Mouse (Mus musculus) liver, embryonic 15.5 days (tissue): ENCODE data around the gene Ksr2. TPM values are rescaled to one million over a fixed set of nuclear protein-coding genes. Genes with fewer than 3 reads are reported as not detected.
"Not testable (repeated sequence)": the region's sequence is repeated elsewhere in the genome, so short reads cannot be mapped to it uniquely, and the experiment has no call there.

ENCODE experiments used
- ATAC-seq: fragments of 200-750 bp; cut with Nextera tagmentation; 2 replicates; pipeline ENCODE4 v1.8.0; 2017; ENCODE audit warnings: moderate number of reproducible peaks, mild to moderate bottlenecking, moderate library complexity; ENCODE audit not compliant: insufficient read depth
- H3K27ac ChIP-seq: fragments of 300-500 bp; sonication (generic); replicated peaks from 2 replicates; pipeline ENCODE4 v1.5.1; 2015; ENCODE audit warnings: mild to moderate bottlenecking, inconsistent platforms
- H3K27me3 ChIP-seq: fragments of 300-500 bp; sonication (generic); 2 replicates; pipeline ENCODE4 v1.6.1; 2015; ENCODE audit warnings: mild to moderate bottlenecking, inconsistent platforms
- H3K36me3 ChIP-seq: fragments of 300-500 bp; sonication (generic); replicated peaks from 2 replicates; pipeline ENCODE4 v1.6.1; 2015; ENCODE audit warnings: moderate library complexity, mild to moderate bottlenecking, inconsistent platforms
- H3K4me1 ChIP-seq: fragments of 300-500 bp; sonication (generic); replicated peaks from 2 replicates; pipeline ENCODE4 v1.6.1; 2015; ENCODE audit warnings: inconsistent platforms
- H3K4me2 ChIP-seq: fragments of 300-500 bp; sonication (generic); 2 replicates; pipeline ENCODE4 v1.6.1; 2015; ENCODE audit warnings: moderate library complexity, mild to moderate bottlenecking, inconsistent platforms
- H3K4me3 ChIP-seq: fragments of 300-500 bp; sonication (generic); replicated peaks from 2 replicates; pipeline ENCODE4 v1.5.1; 2015; ENCODE audit warnings: mild to moderate bottlenecking, inconsistent platforms
- H3K9ac ChIP-seq: fragments of 300-500 bp; sonication (generic); 2 replicates; pipeline ENCODE4 v1.6.1; 2015; ENCODE audit warnings: moderate library complexity, mild to moderate bottlenecking, inconsistent platforms
- H3K9me3 ChIP-seq: fragments of 300-500 bp; sonication (generic); replicated peaks from 2 replicates; pipeline ENCODE4 v1.6.1; 2016; ENCODE audit warnings: inconsistent platforms
- WGBS: fragments of 180-500 bp; shearing (Covaris S2); methylation state at CpG from one replicate; pipeline ENCODE4 v1.1.7; 2015; ENCODE audit warnings: mixed read lengths; ENCODE audit not compliant: insufficient replicate concordance; 5-methylcytosine and 5-hydroxymethylcytosine counted together
- polyA plus RNA-seq: library from polyadenylated mRNA; unstranded; fragments of >200 nt; fragmentation: Nextera tagmentation; extraction: Ambion mirVana; gene quantifications from 2 replicates; pipeline ENCODE4 v1.2.1, GENCODE M21; 2015

The Ksr2 gene
- polyA plus RNA-seq, 1 experiment from 2014 or later, result 0.10 TPM

DNA sequence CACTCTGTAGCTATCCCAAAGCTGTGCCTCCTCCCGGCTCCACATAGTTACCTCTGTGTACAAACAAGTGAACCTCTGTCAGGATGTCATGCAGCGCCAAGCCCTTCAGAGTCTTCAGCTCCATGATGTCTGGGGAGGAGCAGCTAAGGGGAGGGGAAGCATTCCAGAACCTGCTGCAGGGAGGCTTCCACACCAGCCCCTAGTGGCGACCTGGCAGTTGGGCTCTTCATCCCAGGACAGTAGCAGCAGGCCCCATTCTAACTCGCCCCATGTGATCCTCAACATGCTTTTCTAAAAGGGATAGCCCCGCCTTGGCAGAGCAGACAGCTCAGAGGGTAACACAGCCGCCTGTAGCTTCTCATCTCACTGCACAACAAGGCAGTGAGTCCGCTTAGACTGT lies 32.0 kb upstream of the Ksr2 start:
- H3K27me3 ChIP-seq, result no peaks in the 10 kb centered on the region
- H3K4me3 ChIP-seq, result no peak overlapping the region
- H3K9me3 ChIP-seq, result no peaks in the 10 kb centered on the region
- no peak overlapping the region for H3K27ac ChIP-seq
- H3K4me2 ChIP-seq, result no peak overlapping the region
- 76% methylated on average over 7 of the region's 7 CpGs for WGBS
- no peak for ATAC-seq
- peaks cover 95% of the 10 kb centered on the region for H3K36me3 ChIP-seq
- no peaks in the 10 kb centered on the region for H3K4me1 ChIP-seq
- no peak overlapping the region for H3K9ac ChIP-seq

DNA sequence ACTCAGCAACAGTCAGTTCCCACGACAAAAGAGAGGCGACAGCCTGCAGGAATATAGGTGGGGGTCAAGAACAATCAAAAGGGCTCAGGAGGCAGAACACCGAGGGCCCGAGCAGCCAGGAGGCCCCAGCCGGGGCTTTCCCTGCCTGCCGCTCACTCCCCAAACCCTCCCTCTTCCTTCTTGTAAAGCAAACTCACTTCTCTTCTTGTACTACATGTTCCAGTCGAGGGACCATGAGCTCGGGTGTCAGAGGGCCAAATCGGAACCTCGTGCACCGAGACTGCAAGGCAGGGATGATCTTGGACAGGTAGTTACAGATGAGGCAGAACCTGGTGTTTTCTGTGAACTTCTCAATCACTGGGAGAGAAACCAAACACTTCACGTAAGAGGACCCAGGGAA lies 30.6 kb upstream of the Ksr2 start:
- Histone ChIP-seq H3K4me1 (peaks cover 11% of the 10 kb centered on the region), H3K9ac (no peak overlapping the region), H3K36me3 (peaks cover 84% of the 10 kb centered on the region), H3K27me3 (no peaks in the 10 kb centered on the region), H3K9me3 (no peaks in the 10 kb centered on the region), H3K4me3 (no peak overlapping the region), H3K4me2 (no peak overlapping the region), H3K27ac (no peak overlapping the region)
- 71% methylated on average over 12 of the region's 12 CpGs for WGBS
- ATAC-seq, result no peak

DNA sequence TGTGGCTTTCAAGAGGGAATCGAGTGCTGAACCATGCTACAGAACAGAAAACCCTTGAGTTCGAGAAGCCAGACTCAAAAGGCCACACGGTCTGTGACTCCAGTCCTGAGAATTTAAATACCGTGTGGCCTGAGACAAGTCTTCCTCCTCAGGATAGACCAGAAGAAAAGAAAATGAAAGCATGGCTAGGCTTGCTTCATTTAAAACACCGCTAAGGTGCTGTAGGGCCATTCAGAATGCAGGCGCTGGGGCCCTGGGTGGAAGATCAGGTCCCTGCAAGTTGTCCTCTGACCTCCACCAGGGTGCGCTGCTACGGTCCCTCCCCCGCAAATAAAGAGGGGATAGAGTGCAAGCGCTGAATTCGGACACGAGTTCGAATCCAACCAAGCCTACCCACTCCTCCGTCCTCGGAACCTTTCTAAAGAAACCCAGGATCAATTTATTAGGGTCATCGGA lies 25.5 kb upstream of the Ksr2 start:
- Histone ChIP-seq H3K4me1 (peaks cover 22% of the 10 kb centered on the region), H3K36me3 (peaks cover 35% of the 10 kb centered on the region), H3K9ac (peak overlapping the region; percentile 84), H3K27me3 (no peaks in the 10 kb centered on the region), H3K9me3 (no peaks in the 10 kb centered on the region), H3K4me3 (peak overlapping the region; percentile 91), H3K4me2 (peak overlapping the region; percentile 87), H3K27ac (peak overlapping the region; percentile 72)
- 6% methylated on average over 16 of the region's 16 CpGs for WGBS
- peak; percentile 76 for ATAC-seq

DNA sequence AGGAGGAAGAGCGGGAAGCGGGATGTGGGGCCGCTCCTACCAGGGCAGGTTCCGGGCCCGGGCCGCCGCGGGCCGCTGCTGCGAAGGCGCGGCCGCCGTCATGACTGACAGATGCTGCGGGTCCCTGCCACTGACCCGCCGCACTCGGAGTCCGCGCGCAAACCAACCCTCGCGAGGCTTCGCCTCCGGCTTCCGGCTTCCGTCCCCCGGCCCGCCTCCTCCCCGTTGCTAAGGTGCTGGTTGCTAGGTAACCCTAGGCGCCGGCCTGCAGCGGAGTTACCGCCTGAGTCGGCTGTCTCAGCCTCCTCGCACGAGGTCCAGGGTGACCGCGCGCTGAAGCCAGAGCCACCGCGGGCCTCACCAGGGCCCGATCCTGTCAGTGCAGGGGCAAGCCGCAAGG lies 24.9 kb upstream of the Ksr2 start, which contains the start of gene Rfc5:
Gene Rfc5, minus strand, starts transcription at position 171 of the 400 bp plus-strand sequence.
- Histone ChIP-seq H3K36me3 (peaks cover 29% of the 10 kb centered on the region), H3K27ac (peak within 1 kb of the TSS; percentile 72), H3K4me3 (peak within 1 kb of the TSS; percentile 91), H3K4me1 (peaks cover 22% of the 10 kb centered on the region), H3K27me3 (no peaks in the 10 kb centered on the region), H3K9me3 (no peaks in the 10 kb centered on the region), H3K4me2 (peak within 1 kb of the TSS; percentile 87), H3K9ac (peak within 1 kb of the TSS; percentile 84)
- under 1% methylated on average over 43 of the region's 44 CpGs for WGBS
- ATAC-seq, result peak; percentile 94

DNA sequence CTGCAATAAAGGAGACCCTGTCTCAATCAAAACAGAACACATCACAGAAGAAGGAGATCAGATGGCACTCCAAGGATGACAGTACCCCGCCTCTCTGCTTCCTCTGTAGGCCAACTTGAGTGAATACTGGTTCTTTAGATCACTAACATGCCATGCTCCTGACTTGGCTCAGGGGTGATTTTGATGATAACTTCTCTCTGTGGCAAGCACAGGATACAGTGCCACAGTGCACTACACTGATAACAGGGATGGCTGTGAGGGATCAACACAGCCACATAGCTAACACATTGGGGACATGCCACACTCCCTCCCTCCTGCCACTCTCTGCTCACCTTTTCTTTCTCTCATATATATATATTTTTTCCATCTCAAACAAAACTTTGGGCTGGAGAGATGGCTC lies 22.9 kb upstream of the Ksr2 start:
- Histone ChIP-seq H3K36me3 (peaks cover 9% of the 10 kb centered on the region), H3K9me3 (no peaks in the 10 kb centered on the region), H3K27ac (no peak overlapping the region), H3K4me2 (no peak overlapping the region), H3K9ac (no peak overlapping the region), H3K4me3 (no peak overlapping the region), H3K4me1 (peaks cover 22% of the 10 kb centered on the region), H3K27me3 (no peaks in the 10 kb centered on the region)
- ATAC-seq, result no peak
- 58% methylated on average over 1 of the region's 1 CpGs for WGBS

DNA sequence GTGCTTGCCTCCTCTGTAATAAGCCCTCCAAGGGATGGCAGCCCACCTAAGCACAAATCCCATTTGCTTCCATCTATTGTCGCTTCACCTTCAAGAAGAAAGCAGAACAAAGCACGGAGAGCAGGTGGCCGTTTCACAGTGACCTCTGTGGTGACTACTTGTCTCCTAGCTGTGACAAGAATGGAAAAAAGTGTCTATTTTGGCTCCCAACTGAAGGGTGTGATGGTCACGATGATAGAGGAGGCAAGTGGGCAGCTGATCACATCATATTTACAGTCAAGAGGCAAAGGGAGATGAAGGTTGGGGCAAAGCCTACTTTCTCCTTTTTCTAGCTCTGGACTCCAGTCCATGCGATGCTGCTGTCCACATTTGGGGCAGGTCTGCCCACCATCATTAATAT lies 18.0 kb upstream of the Ksr2 start:
- Histone ChIP-seq H3K9ac (no peak overlapping the region), H3K9me3 (no peaks in the 10 kb centered on the region), H3K4me1 (peaks cover 11% of the 10 kb centered on the region), H3K36me3 (no peaks in the 10 kb centered on the region), H3K27ac (no peak overlapping the region), H3K27me3 (no peaks in the 10 kb centered on the region), H3K4me2 (no peak overlapping the region), H3K4me3 (no peak overlapping the region)
- 70% methylated on average over 5 of the region's 5 CpGs for WGBS
- ATAC-seq, result no peak

DNA sequence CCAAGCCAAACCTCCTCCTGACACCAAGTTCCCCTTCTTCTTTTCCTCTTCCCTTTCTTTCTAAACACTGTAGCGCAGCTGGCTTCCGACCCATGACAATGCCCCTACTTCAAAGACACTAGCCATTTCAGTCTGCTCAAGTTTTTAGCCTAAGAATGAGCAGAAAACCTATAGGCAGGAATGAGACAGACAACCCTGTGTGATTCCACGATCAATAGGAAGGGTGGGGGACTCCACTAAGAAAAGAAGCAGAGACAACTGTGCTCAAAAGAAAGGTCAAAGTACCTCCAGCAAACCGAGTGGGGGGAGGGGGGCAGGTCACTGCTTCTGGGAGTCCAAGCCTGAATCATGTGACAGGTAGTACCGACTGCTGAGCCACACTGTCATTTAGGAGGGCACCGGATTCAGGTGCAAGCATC lies 17.2 kb upstream of the Ksr2 start:
- no peak overlapping the region for H3K27ac ChIP-seq

DNA sequence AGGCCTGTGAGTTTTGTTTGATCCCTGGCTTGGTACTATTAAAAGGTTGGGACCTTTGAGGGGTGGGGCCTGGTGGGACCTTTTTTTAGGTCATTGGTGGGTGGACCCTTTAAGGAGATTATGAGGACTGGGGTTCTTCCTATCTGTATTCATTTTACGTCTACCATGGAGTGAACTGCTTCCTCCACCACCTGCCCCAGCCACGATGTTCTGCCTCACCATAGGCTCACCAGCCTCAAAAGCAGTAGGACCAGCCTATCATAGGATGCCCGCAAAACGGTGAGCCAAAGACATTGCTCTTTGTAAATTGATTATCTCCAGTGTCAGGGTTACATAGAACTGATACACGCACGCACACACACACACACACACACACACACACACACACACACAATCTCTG lies 16.4 kb upstream of the Ksr2 start:
- Histone ChIP-seq H3K4me3 (no peak overlapping the region), H3K4me2 (no peak overlapping the region), H3K27me3 (peaks cover 3% of the 10 kb centered on the region; the same call in 1 of the 2 replicates), H3K9me3 (no peaks in the 10 kb centered on the region), H3K27ac (no peak overlapping the region), H3K4me1 (peaks cover 11% of the 10 kb centered on the region), H3K36me3 (no peaks in the 10 kb centered on the region), H3K9ac (no peak overlapping the region)
- no peak for ATAC-seq
- 51% methylated on average over 6 of the region's 6 CpGs for WGBS

More for the DNA sequence above, 17.2 kb upstream of the Ksr2 start:
- ATAC-seq, result no peak
- no peak overlapping the region for H3K4me2 ChIP-seq
- peaks cover 2% of the 10 kb centered on the region; the same call in 1 of the 2 replicates for H3K27me3 ChIP-seq
- H3K36me3 ChIP-seq, result no peaks in the 10 kb centered on the region
- no peaks in the 10 kb centered on the region for H3K9me3 ChIP-seq
- peaks cover 11% of the 10 kb centered on the region for H3K4me1 ChIP-seq
- no peak overlapping the region for H3K4me3 ChIP-seq
- WGBS, result 41% methylated on average over 6 of the region's 6 CpGs
- H3K9ac ChIP-seq, result no peak overlapping the region

DNA sequence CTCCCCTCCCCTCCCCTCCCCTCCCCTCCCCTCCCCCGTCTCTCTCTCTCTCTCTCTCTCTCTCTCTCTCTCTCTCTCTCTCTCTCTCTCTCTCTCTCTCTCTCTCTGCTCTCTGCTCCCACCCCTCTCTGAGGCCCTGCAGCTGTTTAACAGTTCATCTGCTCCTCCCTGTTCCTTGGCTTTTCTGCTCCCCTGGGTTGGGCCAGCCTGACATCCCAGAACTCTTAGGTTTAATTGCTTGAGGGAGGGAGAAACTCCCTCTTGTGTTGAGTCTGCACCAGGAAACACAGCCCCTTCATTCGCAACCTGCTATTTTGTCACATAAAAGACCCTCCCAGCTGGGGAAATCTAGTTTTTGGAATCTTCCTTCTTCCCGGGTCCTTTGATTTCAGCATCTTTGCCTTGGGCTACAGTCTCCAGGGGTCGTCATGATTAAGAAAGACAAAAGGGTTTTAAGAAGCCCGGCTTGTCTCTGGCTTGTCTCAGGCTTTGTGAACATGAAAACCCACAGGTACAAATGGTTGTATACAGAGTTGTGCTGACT lies 15.7 kb upstream of the Ksr2 start:
- 54% methylated on average over 4 of the region's 5 CpGs for WGBS
- Histone ChIP-seq H3K4me2 (no peak overlapping the region), H3K36me3 (no peaks in the 10 kb centered on the region), H3K4me1 (peaks cover 11% of the 10 kb centered on the region), H3K27ac (no peak overlapping the region), H3K4me3 (no peak overlapping the region), H3K27me3 (peaks cover 3% of the 10 kb centered on the region; the same call in 1 of the 2 replicates), H3K9ac (no peak overlapping the region), H3K9me3 (no peaks in the 10 kb centered on the region)
- ATAC-seq, result no peak

DNA sequence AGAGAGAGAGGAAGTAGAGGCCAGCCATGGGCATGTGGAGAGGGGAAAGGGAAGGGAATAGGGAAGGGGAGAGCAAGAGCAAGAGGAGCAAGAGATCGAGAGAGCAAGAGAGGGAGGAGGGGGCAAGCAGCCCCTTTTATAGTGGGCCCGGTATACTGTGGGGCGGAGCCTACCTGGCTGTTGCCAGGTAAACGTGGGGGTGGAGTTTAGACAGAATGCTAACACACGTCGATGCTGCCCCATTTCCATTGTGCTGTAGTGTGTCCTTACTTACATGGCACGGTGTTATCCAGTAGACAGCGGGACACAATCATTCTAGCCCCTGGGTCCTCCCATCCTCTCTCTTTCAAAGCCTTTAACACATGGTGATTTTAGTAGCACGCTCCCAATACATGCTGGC lies 14.5 kb upstream of the Ksr2 start:
- 62% methylated on average over 9 of the region's 9 CpGs for WGBS
- no peak for ATAC-seq

DNA sequence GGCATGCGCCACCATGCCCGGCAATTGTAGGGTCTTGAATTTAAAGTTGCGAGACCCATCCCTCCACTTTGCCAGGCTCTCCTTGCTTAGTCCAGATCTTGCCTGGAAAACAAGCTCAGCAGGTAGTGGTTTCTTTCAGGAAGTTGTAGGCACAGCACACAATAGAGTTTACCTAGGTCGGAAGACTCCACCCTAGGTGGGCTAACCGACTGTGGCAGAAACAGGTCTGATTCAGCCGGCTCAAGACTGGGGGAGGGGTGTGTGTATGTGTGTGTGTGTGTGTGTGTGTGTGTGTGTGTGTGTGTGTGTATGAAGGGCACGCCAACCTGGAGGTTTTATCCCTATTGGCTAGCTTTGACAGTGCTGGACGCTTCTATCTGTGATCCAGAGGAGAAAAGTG lies 10.2 kb upstream of the Ksr2 start:
- Histone ChIP-seq H3K4me2 (no peak overlapping the region), H3K4me1 (no peaks in the 10 kb centered on the region), H3K4me3 (no peak overlapping the region), H3K27ac (no peak overlapping the region), H3K9ac (no peak overlapping the region), H3K36me3 (no peaks in the 10 kb centered on the region), H3K27me3 (peaks cover 3% of the 10 kb centered on the region; the same call in 1 of the 2 replicates), H3K9me3 (no peaks in the 10 kb centered on the region)
- ATAC-seq, result no peak
- WGBS, result 70% methylated on average over 8 of the region's 8 CpGs

More for the DNA sequence above, 14.5 kb upstream of the Ksr2 start:
- no peak overlapping the region for H3K4me3 ChIP-seq
- no peaks in the 10 kb centered on the region for H3K36me3 ChIP-seq
- H3K9ac ChIP-seq, result no peak overlapping the region
- no peaks in the 10 kb centered on the region for H3K9me3 ChIP-seq
- H3K4me2 ChIP-seq, result no peak overlapping the region
- H3K4me1 ChIP-seq, result peaks cover 11% of the 10 kb centered on the region
- no peak overlapping the region for H3K27ac ChIP-seq
- H3K27me3 ChIP-seq, result peaks cover 3% of the 10 kb centered on the region; the same call in 1 of the 2 replicates

DNA sequence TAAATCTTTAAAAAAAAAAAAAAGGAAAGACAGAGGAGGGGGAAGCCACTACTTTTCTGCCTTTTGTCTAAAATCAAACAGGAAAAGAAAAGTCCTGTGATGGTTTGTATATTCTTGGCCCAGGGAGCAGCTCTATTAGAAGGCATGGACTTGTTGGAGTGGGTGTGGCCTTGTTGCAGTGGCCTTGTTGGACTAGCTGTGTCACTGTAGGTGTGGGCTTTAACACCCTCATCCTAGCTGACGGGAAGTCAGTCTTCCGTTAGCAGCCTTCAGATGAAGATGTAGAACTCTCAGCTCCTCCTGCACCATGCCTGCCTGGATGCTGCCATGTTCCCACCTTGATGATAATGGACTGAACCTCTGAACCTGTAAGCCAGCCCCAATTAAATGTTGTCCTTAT lies 9.1 kb upstream of the Ksr2 start:
- WGBS, result 60% methylated on average over 2 of the region's 2 CpGs
- not testable (repeated sequence) for H3K36me3 ChIP-seq, H3K4me3 ChIP-seq, ATAC-seq, H3K4me2 ChIP-seq, H3K9me3 ChIP-seq, H3K9ac ChIP-seq, H3K27ac ChIP-seq, H3K4me1 ChIP-seq
- H3K27me3 ChIP-seq, result peaks cover 13% of the 10 kb centered on the region
